Mouse (Mus musculus) MEL (cell line): Measurements from ENCODE around the gene Abhd15. TPM values are rescaled to one million over a fixed set of nuclear protein-coding genes. Genes with fewer than 3 reads are reported as not detected.

Source experiments
- DNase-seq: peaks from one replicate; pipeline ENCODE4 v3.0.0; 2011; ENCODE audit warnings: low read depth, low spot score
- H3K27ac ChIP-seq: 2 replicates; pipeline ENCODE4 v1.5.1; 2012; ENCODE audit warnings: low read depth, mild to moderate bottlenecking, control low read depth, low read length, moderate library complexity; ENCODE audit not compliant: control insufficient read depth
- H3K27me3 ChIP-seq, 2 experiments: fragments of 150-350 bp in 1 of 2; sonication (generic) in 1 of 2; 2 replicates each; pipeline ENCODE4 v1.6.1; 2012; ENCODE audit warnings: low read length in 2 of 2, mild to moderate bottlenecking in 2 of 2, improper control_type of control experiment in 1 of 2, moderate library complexity in 1 of 2; ENCODE audit not compliant: insufficient read depth in 2 of 2, control insufficient read depth in 1 of 2
- H3K36me3 ChIP-seq, 2 experiments: 2 replicates each; pipeline ENCODE4 v1.6.1; 2012 to 2014; ENCODE audit warnings: low read length in 2 of 2, improper control_type of control experiment in 1 of 2, inconsistent platforms in 1 of 2, mild to moderate bottlenecking in 1 of 2; ENCODE audit not compliant: insufficient read depth in 2 of 2, control insufficient read depth in 1 of 2
- H3K4me1 ChIP-seq, 2 experiments: fragments of 150-350 bp in 1 of 2; sonication (generic) in 1 of 2; 2 replicates each; pipeline ENCODE4 v1.6.1; 2012; ENCODE audit warnings: low read length in 2 of 2, improper control_type of control experiment in 1 of 2, mild to moderate bottlenecking in 1 of 2; ENCODE audit not compliant: insufficient read depth in 2 of 2, control insufficient read depth in 1 of 2
- H3K4me3 ChIP-seq, 2 experiments: fragments of 150-350 bp in 1 of 2; sonication (generic) in 1 of 2; 2 replicates each; pipeline ENCODE4 v1.5.1; 2012; ENCODE audit warnings: low read depth in 2 of 2, low read length in 2 of 2, mild to moderate bottlenecking in 2 of 2, moderate library complexity in 2 of 2, control low read depth in 1 of 2, improper control_type of control experiment in 1 of 2; ENCODE audit not compliant: control insufficient read depth in 1 of 2, insufficient read depth in 1 of 2
- H3K79me2 ChIP-seq: 2 replicates; pipeline ENCODE4 v1.6.1; 2012; ENCODE audit warnings: mild to moderate bottlenecking, low read length, moderate library complexity; ENCODE audit not compliant: control insufficient read depth, poor library complexity, insufficient read depth
- H3K9ac ChIP-seq: 2 replicates; pipeline ENCODE4 v1.6.1; 2012; ENCODE audit warnings: low read depth, mild to moderate bottlenecking, control low read depth, low read length, moderate library complexity; ENCODE audit not compliant: control insufficient read depth, poor library complexity, severe bottlenecking
- H3K9me3 ChIP-seq: fragments of 150-350 bp; sonication (generic); replicated peaks from 2 replicates; pipeline ENCODE4 v1.6.1; 2012; ENCODE audit warnings: mild to moderate bottlenecking, low read length, improper control_type of control experiment, moderate library complexity; ENCODE audit not compliant: insufficient read depth
- CHD1 ChIP-seq: IDR thresholded peaks from 2 replicates; pipeline ENCODE4 v1.6.1; 2012; ENCODE audit warnings: low read depth, mild to moderate bottlenecking, inconsistent platforms, low read length, improper control_type of control experiment
- CHD2 ChIP-seq: IDR thresholded peaks from 2 replicates; pipeline ENCODE4 v1.6.1; 2011; ENCODE audit warnings: low read length, improper control_type of control experiment
- CTCF ChIP-seq, 3 experiments: IDR thresholded peaks in 2 of 3; conservative IDR thresholded peaks in 1 of 3; 2 replicates each; pipeline ENCODE4 v1.5.1; 2011 to 2012; ENCODE audit warnings: low read length in 3 of 3, low read depth in 2 of 3, mild to moderate bottlenecking in 2 of 3, improper control_type of control experiment in 1 of 3, inconsistent platforms in 1 of 3, mixed read lengths in 1 of 3, moderate library complexity in 1 of 3; ENCODE audit not compliant: control insufficient read depth in 1 of 3, insufficient read depth in 1 of 3, poor library complexity in 1 of 3, severe bottlenecking in 1 of 3
- E2F4 ChIP-seq: IDR thresholded peaks from 2 replicates; pipeline ENCODE4 v1.6.1; 2011; ENCODE audit warnings: low read depth, low read length, improper control_type of control experiment, borderline replicate concordance
- ELF1 ChIP-seq: IDR thresholded peaks from 2 replicates; pipeline ENCODE4 v1.6.1; 2014; ENCODE audit warnings: low read depth, mild to moderate bottlenecking, inconsistent platforms, low read length, improper control_type of control experiment, moderate library complexity
- EP300 ChIP-seq, 2 experiments: IDR thresholded peaks; 2 replicates each; pipeline ENCODE4 v1.6.1; 2011; ENCODE audit warnings: improper control_type of control experiment in 2 of 2, low read length in 2 of 2, low read depth in 1 of 2, mild to moderate bottlenecking in 1 of 2
- ETS1 ChIP-seq: IDR thresholded peaks from 2 replicates; pipeline ENCODE4 v1.6.1; 2012; ENCODE audit warnings: low read depth, mild to moderate bottlenecking, inconsistent platforms, low read length, improper control_type of control experiment, moderate library complexity
- GABPA ChIP-seq: IDR thresholded peaks from 2 replicates; pipeline ENCODE4 v1.6.1; 2012; ENCODE audit warnings: low read depth, mild to moderate bottlenecking, inconsistent platforms, low read length, improper control_type of control experiment, moderate library complexity
- GATA1 ChIP-seq: IDR thresholded peaks from 2 replicates; pipeline ENCODE4 v1.6.1; 2011; ENCODE audit warnings: low read depth, low read length, improper control_type of control experiment
- HCFC1 ChIP-seq: IDR thresholded peaks from 2 replicates; pipeline ENCODE4 v1.6.1; 2012; ENCODE audit warnings: low read depth, mild to moderate bottlenecking, inconsistent platforms, low read length, improper control_type of control experiment, moderate library complexity
- JUND ChIP-seq: IDR thresholded peaks from 2 replicates; pipeline ENCODE4 v1.6.1; 2011; ENCODE audit warnings: low read depth, mild to moderate bottlenecking, improper control_type of control experiment, low read length
- KAT2A ChIP-seq: conservative IDR thresholded peaks from 2 replicates; pipeline ENCODE4 v1.6.1; 2012; ENCODE audit warnings: low read depth, low read length, improper control_type of control experiment, inconsistent platforms
- MAFK ChIP-seq: IDR thresholded peaks from 2 replicates; pipeline ENCODE4 v1.6.1; 2011; ENCODE audit warnings: low read depth, mild to moderate bottlenecking, low read length, improper control_type of control experiment, borderline replicate concordance
- MAX ChIP-seq: IDR thresholded peaks from 2 replicates; pipeline ENCODE4 v1.6.1; 2011; ENCODE audit warnings: low read length, improper control_type of control experiment
- MAZ ChIP-seq: IDR thresholded peaks from 2 replicates; pipeline ENCODE4 v1.6.1; 2012; ENCODE audit warnings: low read depth, mild to moderate bottlenecking, inconsistent platforms, low read length, improper control_type of control experiment
- MEF2A ChIP-seq: IDR thresholded peaks from 2 replicates; pipeline ENCODE4 v1.6.1; 2014; ENCODE audit warnings: low read depth, mild to moderate bottlenecking, inconsistent platforms, low read length, improper control_type of control experiment; ENCODE audit not compliant: poor library complexity, insufficient replicate concordance, severe bottlenecking; ENCODE audit errors: extremely low read depth
- MXI1 ChIP-seq: IDR thresholded peaks from 2 replicates; pipeline ENCODE4 v1.6.1; 2011; ENCODE audit warnings: mild to moderate bottlenecking, low read depth, low read length, improper control_type of control experiment
- MYB ChIP-seq: IDR thresholded peaks from 2 replicates; pipeline ENCODE4 v1.6.1; 2011; ENCODE audit warnings: mild to moderate bottlenecking, low read depth, low read length, improper control_type of control experiment
- MYC ChIP-seq: IDR thresholded peaks from 2 replicates; pipeline ENCODE4 v1.6.1; 2011; ENCODE audit warnings: low read depth, mild to moderate bottlenecking, low read length, improper control_type of control experiment, moderate library complexity
- NELFE ChIP-seq: IDR thresholded peaks from 2 replicates; pipeline ENCODE4 v1.6.1; 2011; ENCODE audit warnings: low read depth, low read length, improper control_type of control experiment
- POLR2A ChIP-seq, 2 experiments: IDR thresholded peaks; 2 replicates each; pipeline ENCODE4 v1.6.1; 2011 to 2012; ENCODE audit warnings: low read length in 2 of 2, mild to moderate bottlenecking in 2 of 2, control low read depth in 1 of 2, improper control_type of control experiment in 1 of 2, low read depth in 1 of 2, moderate library complexity in 1 of 2; ENCODE audit not compliant: control insufficient read depth in 1 of 2, insufficient read depth in 1 of 2, poor library complexity in 1 of 2
- POLR2AphosphoS2 ChIP-seq: IDR thresholded peaks from 2 replicates; pipeline ENCODE4 v1.6.1; 2011; ENCODE audit warnings: low read length, improper control_type of control experiment
- POLR2AphosphoS5 ChIP-seq: IDR thresholded peaks from 2 replicates; pipeline ENCODE4 v1.6.1; 2012; ENCODE audit warnings: low read depth, borderline replicate concordance, mild to moderate bottlenecking, inconsistent platforms, low read length, moderate library complexity, mixed read lengths
- RAD21 ChIP-seq: IDR thresholded peaks from 2 replicates; pipeline ENCODE4 v1.6.1; 2011; ENCODE audit warnings: mild to moderate bottlenecking, low read depth, low read length, improper control_type of control experiment
- RCOR1 ChIP-seq: IDR thresholded peaks from 2 replicates; pipeline ENCODE4 v1.6.1; 2012; ENCODE audit warnings: low read depth, mild to moderate bottlenecking, inconsistent platforms, low read length, improper control_type of control experiment
- SIN3A ChIP-seq: IDR thresholded peaks from 2 replicates; pipeline ENCODE4 v1.6.1; 2012; ENCODE audit warnings: low read length, improper control_type of control experiment, inconsistent platforms
- SMC3 ChIP-seq: IDR thresholded peaks from 2 replicates; pipeline ENCODE4 v1.6.1; 2011; ENCODE audit warnings: low read depth, low read length, improper control_type of control experiment
- TAL1 ChIP-seq: IDR thresholded peaks from 2 replicates; pipeline ENCODE4 v1.6.1; 2012; ENCODE audit warnings: mild to moderate bottlenecking, inconsistent platforms, low read length, moderate library complexity, mixed read lengths
- TBP ChIP-seq: IDR thresholded peaks from 2 replicates; pipeline ENCODE4 v1.8.0; 2011; ENCODE audit warnings: low read depth, low read length, improper control_type of control experiment
- USF1 ChIP-seq: IDR thresholded peaks from 2 replicates; pipeline ENCODE4 v1.6.1; 2014; ENCODE audit warnings: low read depth, mild to moderate bottlenecking, inconsistent platforms, low read length, improper control_type of control experiment, moderate library complexity
- USF2 ChIP-seq, 2 experiments: IDR thresholded peaks; 2 replicates each; pipeline ENCODE4 v1.6.1; 2011 to 2012; ENCODE audit warnings: improper control_type of control experiment in 2 of 2, low read length in 2 of 2, borderline replicate concordance in 1 of 2, inconsistent platforms in 1 of 2, low read depth in 1 of 2, mild to moderate bottlenecking in 1 of 2; ENCODE audit not compliant: insufficient read depth in 1 of 2
- ZC3H11A ChIP-seq: IDR thresholded peaks from 2 replicates; pipeline ENCODE4 v1.6.1; 2012; ENCODE audit warnings: low read depth, mild to moderate bottlenecking, inconsistent platforms, low read length, improper control_type of control experiment
- ZKSCAN1 ChIP-seq: IDR thresholded peaks from 2 replicates; pipeline ENCODE4 v1.6.1; 2012; ENCODE audit warnings: low read depth, mild to moderate bottlenecking, inconsistent platforms, low read length, improper control_type of control experiment, moderate library complexity
- ZMIZ1 ChIP-seq: IDR thresholded peaks from 2 replicates; pipeline ENCODE4 v1.6.1; 2012; ENCODE audit warnings: low read depth, mild to moderate bottlenecking, inconsistent platforms, low read length, improper control_type of control experiment, moderate library complexity
- ZNF384 ChIP-seq: IDR thresholded peaks from 2 replicates; pipeline ENCODE4 v1.6.1; 2012; ENCODE audit warnings: low read depth, mild to moderate bottlenecking, inconsistent platforms, low read length, improper control_type of control experiment
- polyA plus RNA-seq, 2 experiments: library from polyadenylated mRNA; stranded (reverse) in 1 of 2; unstranded in 1 of 2; fragments of >175 nt in 1 of 2; fragments of >200 nt in 1 of 2; gene quantifications; 2 replicates each; pipeline versions ENCODE4 v1.2.1 to v1.2.4; 2012; ENCODE audit warnings: low replicate concordance in 2 of 2, low read depth in 1 of 2; ENCODE audit not compliant: insufficient read length in 2 of 2, insufficient read depth in 1 of 2, missing spikeins in 1 of 2
- total RNA-seq: library from RNA; depleted of rRNA; stranded (reverse); fragments of 300-350 nt; gene quantifications from 2 replicates; pipeline ENCODE4 v1.2.3, GENCODE M21; 2012

Abhd15 gene
- total and polyA plus RNA-seq, 3 experiments, result 1.7 to 1.9 TPM; not detected in 1

GRCm38 (mm10) chr11:77492911-77493332, 22.0 kb upstream of the Abhd15 start (continued):
- TF ChIP-seq SMC3 (no peak), E2F4 (no peak)

- peaks cover 2 to 22% of the 10 kb centered on the region in 2 experiments; a peak in 3 of 4 replicates for H3K4me1 ChIP-seq
- DNase-seq, result peak; percentile 77
Observed at GRCm38 (mm10) chr11:77493512-77494343, 21.2 kb upstream of the Abhd15 start, which contains the start of gene Git1. Git1 (plus strand) TSS chr11:77493562.

GRCm38 (mm10) chr11:77494344-77494676, 20.6 kb upstream of the Abhd15 start:
- peak overlapping the region; percentile 57 to 90 for H3K4me3 ChIP-seq
- peak overlapping the region; percentile 75 for H3K9ac ChIP-seq
- H3K9me3 ChIP-seq, result no peaks in the 10 kb centered on the region
- peaks cover 0 to 13% of the 10 kb centered on the region in 2 experiments; a peak in 2 of 4 replicates for H3K36me3 ChIP-seq
- no peak for DNase-seq
- H3K4me1 ChIP-seq, result peaks cover 2 to 19% of the 10 kb centered on the region in 2 experiments; a peak in 3 of 4 replicates
- H3K79me2 ChIP-seq, result peaks cover 53% of the 10 kb centered on the region
- no peaks in the 10 kb centered on the region for H3K27me3 ChIP-seq
- peak overlapping the region; percentile 26 for H3K27ac ChIP-seq
- TF ChIP-seq ETS1 (no peak), JUND (no peak), MYB (no peak), NELFE (no peak), CHD2 (no peak), POLR2AphosphoS5 (no peak), USF1 (no peak), GABPA (no peak), RAD21 (no peak), MAFK (no peak), GATA1 (no peak), ZKSCAN1 (no peak), ZC3H11A (no peak), SIN3A (no peak)

More at GRCm38 (mm10) chr11:77493512-77494343, 21.2 kb upstream of the Abhd15 start, which contains the start of gene Git1:
- Histone ChIP-seq H3K27ac (peak within 1 kb of the TSS; percentile 96), H3K9ac (peak within 1 kb of the TSS; percentile 93), H3K4me3 (peak within 1 kb of the TSS; percentile 86 to 90), H3K27me3 (no peaks in the 10 kb centered on the region), H3K79me2 (peaks cover 59% of the 10 kb centered on the region), H3K9me3 (no peaks in the 10 kb centered on the region), H3K36me3 (peaks cover 0 to 15% of the 10 kb centered on the region in 2 experiments; a peak in 2 of 4 replicates)
- TF ChIP-seq E2F4 (no peak), RCOR1 (no peak), JUND (no peak), ZKSCAN1 (no peak), ELF1 (peak; percentile 46; the same call in 1 of the 2 replicates), POLR2A (IDR thresholded peaks at IDR 0.05; ENCODE audit: control insufficient read depth in 1 of 2, insufficient read depth in 1 of 2, low read depth in 1 of 2, low read length in 2 of 2, poor library complexity in 1 of 2) (no peak; a peak in 1 of 4 replicates), CHD2 (no peak), SMC3 (no peak), CTCF (IDR thresholded peaks at IDR 0.05 in 2 of 3, conservative IDR thresholded peaks at IDR 0.05 in 1 of 3; ENCODE audit: control insufficient read depth in 1 of 3, insufficient read depth in 1 of 3, low read depth in 2 of 3, low read length in 3 of 3, poor library complexity in 1 of 3, severe bottlenecking in 1 of 3) (peak in 2 of 3 experiments; percentile 1 to 43; a peak in 2 of 6 replicates), MAFK (no peak), MAZ (no peak; the same call in 1 of the 2 replicates), MEF2A (no peak), POLR2AphosphoS5 (no peak), ETS1 (no peak), HCFC1 (no peak), ZNF384 (no peak), USF2 (IDR thresholded peaks at IDR 0.05; ENCODE audit: borderline replicate concordance in 1 of 2, insufficient read depth in 1 of 2, low read depth in 1 of 2, low read length in 2 of 2) (no peak), USF1 (no peak), KAT2A (no peak), ZMIZ1 (no peak), CHD1 (no peak), GABPA (no peak), MYC (0 out of 2 replicates have a peak, but pooled peaks have one; percentile 18), TBP (0 out of 2 replicates have a peak, but pooled peaks have one; percentile 22), MXI1 (peak; percentile 74), TAL1 (no peak), SIN3A (0 out of 2 replicates have a peak, but pooled peaks have one; percentile 29), ZC3H11A (no peak), EP300 (IDR thresholded peaks at IDR 0.05; ENCODE audit: low read depth in 1 of 2, low read length in 2 of 2) (no peak), POLR2AphosphoS2 (no peak), MAX (no peak; the same call in 1 of the 2 replicates)
